Mouse (Mus musculus) A20 (cell line): ENCODE results near the gene Sorbs1.
A peak's percentile ranks its signal among the peaks of the same experiment; 100 is the strongest.

Experiments used
- DNase-seq: peaks from one replicate; pipeline ENCODE4 v3.0.0-alpha.2; 2011; ENCODE audit warnings: low read depth, low spot score

Gene Sorbs1

GRCm38 (mm10) chr19:40346232-40346844 is 167.2 kb downstream of the Sorbs1 start:
- DNase-seq: no peak

- peak; percentile 85 for DNase-seq
Measured at GRCm38 (mm10) chr19:40345684-40346083, 167.9 kb downstream of the Sorbs1 start.

GRCm38 (mm10) chr19:40343018-40343417 is 170.6 kb downstream of the Sorbs1 start:
- DNase-seq: peak; percentile 72

- DNase-seq: no peak
Measured at GRCm38 (mm10) chr19:40341141-40341540, 172.4 kb downstream of the Sorbs1 start.

- DNase-seq: no peak
Measured at GRCm38 (mm10) chr19:40336694-40337093, 176.9 kb downstream of the Sorbs1 start.

GRCm38 (mm10) chr19:40333905-40334304 is 179.7 kb downstream of the Sorbs1 start:
- DNase-seq: no peak

GRCm38 (mm10) chr19:40333081-40333480 is 180.5 kb downstream of the Sorbs1 start:
- DNase-seq: no peak

GRCm38 (mm10) chr19:40332303-40332702 is 181.3 kb downstream of the Sorbs1 start:
- DNase-seq: no peak

- no peak for DNase-seq
Measured at GRCm38 (mm10) chr19:40331846-40332245, 181.7 kb downstream of the Sorbs1 start.

GRCm38 (mm10) chr19:40326126-40326525 is 187.5 kb downstream of the Sorbs1 start:
- DNase-seq: no peak

- DNase-seq: no peak
Measured at GRCm38 (mm10) chr19:40325381-40325780, 188.2 kb downstream of the Sorbs1 start.

- DNase-seq: no peak
Measured at GRCm38 (mm10) chr19:40322226-40322625, 191.4 kb downstream of the Sorbs1 start.

- no peak for DNase-seq
Measured at GRCm38 (mm10) chr19:40319199-40319598, 194.4 kb downstream of the Sorbs1 start.

- no peak for DNase-seq
Measured at GRCm38 (mm10) chr19:40318511-40318910, 195.1 kb downstream of the Sorbs1 start.

GRCm38 (mm10) chr19:40317001-40317400 is 196.6 kb downstream of the Sorbs1 start:
- no peak for DNase-seq

- no peak for DNase-seq
Measured at GRCm38 (mm10) chr19:40314252-40314651, 199.3 kb downstream of the Sorbs1 start.

- no peak for DNase-seq
Measured at GRCm38 (mm10) chr19:40311631-40312030, 201.9 kb downstream of the Sorbs1 start.

GRCm38 (mm10) chr19:40310410-40311130 is 203.0 kb downstream of the Sorbs1 start:
- DNase-seq: no peak

GRCm38 (mm10) chr19:40309911-40310310 is 203.7 kb downstream of the Sorbs1 start:
- no peak for DNase-seq

- no peak for DNase-seq
Measured at GRCm38 (mm10) chr19:40307550-40307949, 206.0 kb downstream of the Sorbs1 start.

- DNase-seq: no peak
Measured at GRCm38 (mm10) chr19:40306631-40307030, 206.9 kb downstream of the Sorbs1 start.

GRCm38 (mm10) chr19:40305456-40305855 is 208.1 kb downstream of the Sorbs1 start:
- no peak for DNase-seq

GRCm38 (mm10) chr19:40302916-40303315 is 210.7 kb downstream of the Sorbs1 start:
- DNase-seq: no peak
